Mouse (Mus musculus): ENCODE results near the gene Sez6.

GRCm38 (mm10) chr11:77956428-77956827 lies 25.8 kb downstream of the Sez6 start:
- TF ChIP-seq POLR2A (IDR thresholded peaks at IDR 0.05; ENCODE audit: control insufficient read depth, extremely low read depth, insufficient read depth, low read length, poor library complexity): no peak
- TF ChIP-seq CTCF (IDR thresholded peaks at IDR 0.05; ENCODE audit: borderline replicate concordance, control insufficient read depth, extremely low read depth, insufficient read depth, low read length, poor library complexity): no peak

All from thymus, adult 2 months (tissue).